Mouse (Mus musculus) liver, postnatal 0 days (tissue): ENCODE measurements at regions not wholly inside any gene's neighbourhood (a gene's known extent, or its start where the extent isn't known, plus 50 kb on each side); places are given as distances from the start of the nearest gene placed in this dataset.

Experiments used
- ATAC-seq: fragments of 200-750 bp; cut with Nextera tagmentation; 2 replicates; pipeline ENCODE4 v1.8.0; 2017; ENCODE audit warnings: mild to moderate bottlenecking, moderate library complexity
- DNase-seq: peaks from one replicate; pipeline ENCODE4 v3.0.0-alpha.2; 2016
- H3K27ac ChIP-seq: fragments of 300-500 bp; sonication (generic); 2 replicates; pipeline ENCODE4 v1.5.1; 2014; ENCODE audit warnings: antibody characterized with exemption, moderate library complexity, mild to moderate bottlenecking, low read depth
- H3K27me3 ChIP-seq: fragments of 300-500 bp; sonication (generic); 2 replicates; pipeline ENCODE4 v1.6.1; 2014; ENCODE audit warnings: low read length, control low read depth, mixed read lengths; ENCODE audit not compliant: insufficient read depth
- H3K36me3 ChIP-seq: fragments of 300-500 bp; sonication (generic); replicated peaks from 2 replicates; pipeline ENCODE4 v1.6.1; 2014; ENCODE audit warnings: mild to moderate bottlenecking, control low read depth, low read length, moderate library complexity, mixed read lengths; ENCODE audit not compliant: insufficient read depth
- H3K4me1 ChIP-seq: fragments of 300-500 bp; sonication (generic); 2 replicates; pipeline ENCODE4 v1.6.1; 2014; ENCODE audit warnings: antibody characterized with exemption, mild to moderate bottlenecking, control low read depth; ENCODE audit not compliant: insufficient read depth
- H3K4me2 ChIP-seq: fragments of 300-500 bp; sonication (generic); 2 replicates; pipeline ENCODE4 v1.6.1; 2014; ENCODE audit warnings: low read depth, mild to moderate bottlenecking, low read length, moderate library complexity, mixed read lengths
- H3K4me3 ChIP-seq: fragments of 300-500 bp; sonication (generic); 2 replicates; pipeline ENCODE4 v1.5.1; 2014; ENCODE audit warnings: low read depth, low read length
- H3K9ac ChIP-seq: fragments of 300-500 bp; sonication (generic); replicated peaks from 2 replicates; pipeline ENCODE4 v1.6.1; 2014; ENCODE audit warnings: mild to moderate bottlenecking, moderate library complexity
- H3K9me3 ChIP-seq: fragments of 300-500 bp; sonication (generic); 2 replicates; pipeline ENCODE4 v1.6.1; 2016; ENCODE audit warnings: mild to moderate bottlenecking, control low read depth, low read length, mixed read lengths
- CTCF ChIP-seq: sonication (generic); IDR thresholded peaks from 2 replicates; pipeline ENCODE4 v1.5.1; 2016; ENCODE audit warnings: antibody characterized with exemption, low read depth
- EP300 ChIP-seq: IDR thresholded peaks from 2 replicates; pipeline ENCODE4 v1.6.1; 2016; ENCODE audit warnings: antibody characterized with exemption, low read depth, mild to moderate bottlenecking
- WGBS: fragments of 180-500 bp; shearing (Covaris S2); extraction: QIAGEN DNeasy Blood & Tissue Kit; methylation state at CpG from one replicate; pipeline ENCODE4 v1.1.7; 2014; ENCODE audit not compliant: insufficient replicate concordance; 5-methylcytosine and 5-hydroxymethylcytosine counted together

DNA sequence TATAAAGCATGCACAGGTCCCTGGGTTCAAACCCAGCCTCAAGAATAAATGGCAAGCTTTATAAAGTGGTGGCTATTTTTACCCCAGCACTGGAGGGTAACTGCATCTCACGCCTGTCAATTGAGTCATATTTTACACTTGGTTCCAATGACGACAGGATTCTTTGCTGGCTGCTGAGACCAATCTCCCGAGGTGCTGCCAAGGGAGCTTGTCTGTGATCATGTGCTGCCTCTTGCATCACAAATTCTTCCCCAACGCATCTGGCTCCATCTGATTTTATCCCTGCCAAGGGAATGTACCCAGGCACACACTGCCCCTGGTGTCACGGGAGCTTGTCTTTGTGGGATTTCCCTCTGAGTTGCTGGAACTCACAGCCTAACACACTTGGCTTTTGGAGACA, 486.8 kb downstream of the Zfp704 start:
- Histone ChIP-seq H3K4me1 (no peaks in the 10 kb centered on the region), H3K9ac (no peak overlapping the region), H3K36me3 (no peaks in the 10 kb centered on the region), H3K27me3 (no peaks in the 10 kb centered on the region), H3K4me3 (no peak overlapping the region), H3K9me3 (no peaks in the 10 kb centered on the region), H3K4me2 (no peak overlapping the region), H3K27ac (no peak overlapping the region)
- no peak for DNase-seq
- 65% methylated on average over 5 of the region's 5 CpGs for WGBS
- TF ChIP-seq EP300 (no peak), CTCF (no peak)
- ATAC-seq = no peak

DNA sequence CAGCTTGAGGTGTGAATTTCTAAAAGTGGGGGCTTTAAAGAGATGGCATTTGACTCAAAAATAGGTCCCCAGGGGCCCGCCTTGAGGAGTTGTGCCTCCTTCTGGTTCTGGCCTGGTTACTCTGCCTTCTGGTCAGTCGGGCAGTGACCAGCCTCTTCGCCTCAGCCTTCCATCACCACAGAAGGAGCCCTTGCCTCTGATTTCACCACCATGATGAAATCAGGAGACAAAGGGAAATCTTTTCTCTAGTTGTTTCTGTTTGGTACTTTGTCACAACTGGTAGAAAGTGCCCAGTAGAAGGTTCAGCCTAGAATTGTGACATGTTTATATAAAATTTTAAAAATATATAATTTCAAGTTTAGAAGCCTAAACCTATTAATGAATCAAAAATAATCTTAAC, 492.0 kb downstream of the Zfp704 start:
- ATAC-seq (no peak), DNase-seq (no peak)
- H3K9me3 ChIP-seq = no peaks in the 10 kb centered on the region
- TF ChIP-seq EP300 (no peak), CTCF (no peak)
- 66% methylated on average over 3 of the region's 3 CpGs for WGBS
- H3K27ac ChIP-seq = no peak overlapping the region
- no peaks in the 10 kb centered on the region for H3K36me3 ChIP-seq
- no peak overlapping the region for H3K4me3 ChIP-seq
- no peak overlapping the region for H3K9ac ChIP-seq
- no peak overlapping the region for H3K4me2 ChIP-seq
- no peaks in the 10 kb centered on the region for H3K27me3 ChIP-seq
- no peaks in the 10 kb centered on the region for H3K4me1 ChIP-seq

DNA sequence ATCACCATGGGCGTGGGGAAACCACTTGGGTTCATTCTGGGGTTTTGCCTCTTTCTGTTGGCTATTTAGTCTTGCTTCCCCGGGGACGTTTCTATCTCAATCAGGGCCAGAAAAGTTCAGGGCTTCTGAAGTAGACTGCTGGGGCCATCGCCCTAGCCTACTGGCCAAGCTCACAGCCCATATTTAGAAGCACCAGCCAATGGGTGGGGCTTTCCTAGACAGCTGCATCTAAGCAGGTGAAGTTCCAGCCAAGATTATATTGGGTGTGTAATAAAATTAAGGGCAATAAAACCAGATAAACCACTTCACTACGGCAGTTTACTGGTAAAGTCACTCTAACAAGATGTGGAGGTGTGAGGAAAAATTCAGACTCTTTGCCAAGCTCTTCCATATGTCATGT, 496.5 kb downstream of the Zfp704 start:
- 77% methylated on average over 5 of the region's 5 CpGs for WGBS
- DNase-seq (no peak), ATAC-seq (no peak)
- Histone ChIP-seq H3K27ac (no peak overlapping the region), H3K4me2 (no peak overlapping the region), H3K4me3 (no peak overlapping the region), H3K9me3 (no peaks in the 10 kb centered on the region), H3K9ac (no peak overlapping the region), H3K4me1 (no peaks in the 10 kb centered on the region; the same call in 1 of the 2 replicates), H3K27me3 (no peaks in the 10 kb centered on the region), H3K36me3 (no peaks in the 10 kb centered on the region)
- TF ChIP-seq CTCF (no peak), EP300 (no peak)

DNA sequence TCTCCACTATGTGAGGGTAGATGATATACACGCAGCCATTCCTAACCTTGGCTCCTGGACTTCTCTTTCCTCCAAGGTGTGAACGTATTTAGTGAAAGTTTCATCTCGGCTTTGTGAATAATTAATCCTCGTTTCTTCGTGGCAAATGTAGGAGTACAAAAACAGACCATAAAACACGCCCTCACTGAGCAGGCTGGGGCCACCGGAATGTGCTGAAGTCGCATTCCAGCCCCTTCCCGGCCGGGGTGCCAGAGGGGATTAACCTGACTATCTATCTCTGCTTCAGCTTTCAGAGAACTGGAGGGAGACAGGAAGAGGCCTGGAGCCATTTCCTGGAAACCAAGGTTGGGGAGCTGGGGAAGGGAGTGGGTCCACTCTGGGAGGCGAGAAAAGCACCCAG, 499.1 kb downstream of the Zfp704 start:
- no peak overlapping the region for H3K9ac ChIP-seq
- H3K27ac ChIP-seq = no peak overlapping the region
- WGBS = 60% methylated on average over 11 of the region's 11 CpGs
- H3K27me3 ChIP-seq = no peaks in the 10 kb centered on the region
- DNase-seq (no peak), ATAC-seq (no peak)
- no peaks in the 10 kb centered on the region; the same call in 1 of the 2 replicates for H3K4me1 ChIP-seq
- H3K36me3 ChIP-seq = no peaks in the 10 kb centered on the region
- TF ChIP-seq EP300 = no peak
- no peak for TF ChIP-seq CTCF
- no peak overlapping the region for H3K4me3 ChIP-seq
- no peak overlapping the region for H3K4me2 ChIP-seq
- H3K9me3 ChIP-seq = no peaks in the 10 kb centered on the region

- DNase-seq (no peak), ATAC-seq (no peak)
- no peak overlapping the region for H3K9ac ChIP-seq
- no peak overlapping the region for H3K27ac ChIP-seq
- H3K27me3 ChIP-seq = no peaks in the 10 kb centered on the region
- no peaks in the 10 kb centered on the region for H3K36me3 ChIP-seq
- no peaks in the 10 kb centered on the region; the same call in 1 of the 2 replicates for H3K4me1 ChIP-seq
- no peak for TF ChIP-seq EP300
- TF ChIP-seq CTCF = no peak
- WGBS = 43% methylated on average over 8 of the region's 8 CpGs
- no peaks in the 10 kb centered on the region for H3K9me3 ChIP-seq
- H3K4me3 ChIP-seq = no peak overlapping the region
- no peak overlapping the region for H3K4me2 ChIP-seq
These were observed 499.9 kb downstream of the Zfp704 start for GRCm38 (mm10) chr3:9109991-9110390.

GRCm38 (mm10) chr3:9109485-9109884, 500.4 kb downstream of the Zfp704 start:
- 69% methylated on average over 5 of the region's 5 CpGs for WGBS
- H3K36me3 ChIP-seq = no peaks in the 10 kb centered on the region
- H3K27me3 ChIP-seq = no peaks in the 10 kb centered on the region
- no peak for TF ChIP-seq CTCF
- no peak for TF ChIP-seq EP300
- H3K4me2 ChIP-seq = no peak overlapping the region
- no peaks in the 10 kb centered on the region; the same call in 1 of the 2 replicates for H3K4me1 ChIP-seq
- H3K27ac ChIP-seq = no peak overlapping the region
- no peaks in the 10 kb centered on the region for H3K9me3 ChIP-seq
- ATAC-seq (no peak), DNase-seq (no peak)
- H3K9ac ChIP-seq = no peak overlapping the region
- no peak overlapping the region for H3K4me3 ChIP-seq
